ENCODE assay signal across 8 mouse cellular contexts in genomic region chr5:113226632-113227102, GRCm38 (mm10). TPM values are rescaled to one million over a fixed set of nuclear protein-coding genes. Genes with fewer than 3 reads are reported as not detected.
DNase-seq lines count a peak whose midpoint lies in the region; ATAC-seq and TF ChIP-seq lines count a peak whose summit lies in the region.

Gene Tmem211, plus strand, starts transcription at chr5:113226909.

- H3K4me3 ChIP-seq in cerebellum, adult 2 months (replicated peaks; ENCODE audit: insufficient read depth, low read depth, low read length), result peak within 1 kb of the TSS; percentile 48
- no peak within 1 kb of the TSS; the same call in 1 of the 2 replicates for H3K4me3 ChIP-seq in layer of hippocampus, adult 2 months
- peak within 1 kb of the TSS; percentile 15; the same call in 1 of the 2 replicates for H3K4me3 ChIP-seq in neural tube, embryonic 13.5 days

- H3K4me1 ChIP-seq in cerebellum, adult 2 months (ENCODE audit: control insufficient read depth, insufficient read depth, low read length), result no peaks in the 10 kb centered on the region
- H3K4me1 ChIP-seq in neural tube, embryonic 13.5 days (replicated peaks), result peaks cover 20% of the 10 kb centered on the region

- H3K27ac ChIP-seq in cerebellum, adult 2 months (ENCODE audit: insufficient read depth, low read length), result no peak within 1 kb of the TSS
- H3K27ac ChIP-seq in layer of hippocampus, adult 2 months, result peak within 1 kb of the TSS; percentile 40; the same call in 1 of the 2 replicates
- peak within 1 kb of the TSS; percentile 43 for H3K27ac ChIP-seq in neural tube, embryonic 13.5 days (replicated peaks)

- ATAC-seq in neural tube, embryonic 13.5 days (ENCODE audit: low read depth), result peak; percentile 81

- H3K4me2 ChIP-seq in neural tube, embryonic 13.5 days, result peak within 1 kb of the TSS; percentile 47

- TF ChIP-seq POLR2A in cerebellum, adult 2 months (IDR thresholded peaks at IDR 0.05; ENCODE audit: borderline replicate concordance, insufficient read depth, low read length), result no peak

- no peaks in the 10 kb centered on the region for H3K9me3 ChIP-seq in neural tube, embryonic 13.5 days

- peak; percentile 95 for DNase-seq in MN1 (ENCODE audit: low spot score)
- DNase-seq in cerebellum, adult 2 months, result peak; percentile 74 to 85
- peak; percentile 92 for DNase-seq in forelimb bud, embryonic 11.5 days (ENCODE audit: low read depth, low spot score)
- peak; percentile 91 for DNase-seq in heart, postnatal 4 days
- DNase-seq in layer of hippocampus, adult 2 months (ENCODE audit: low spot score in 2 of 2), result peak; percentile 76 to 90
- DNase-seq in lung, adult 18-20 months, result peak; percentile 76 to 85
- peak; percentile 94 for DNase-seq in testis, postnatal 10 days (ENCODE audit: low spot score)

- no peaks in the 10 kb centered on the region for H3K36me3 ChIP-seq in neural tube, embryonic 13.5 days

- peak within 1 kb of the TSS; percentile 57 for H3K9ac ChIP-seq in neural tube, embryonic 13.5 days

- peak; percentile 95 for TF ChIP-seq CTCF in cerebellum, adult 2 months (IDR thresholded peaks at IDR 0.05; ENCODE audit: borderline replicate concordance, insufficient read depth, low read depth, low read length)
- peak; percentile 94 for TF ChIP-seq CTCF in layer of hippocampus, adult 2 months (conservative IDR thresholded peaks at IDR 0.05)

- WGBS in cerebellum, adult 2 months, result 1% methylated on average over 13 of the region's 13 CpGs
- WGBS in neural tube, embryonic 13.5 days, result under 1% methylated on average over 13 of the region's 13 CpGs

- no peaks in the 10 kb centered on the region for H3K27me3 ChIP-seq in cerebellum, adult 2 months (ENCODE audit: control insufficient read depth, insufficient read depth, low read length)
- no peaks in the 10 kb centered on the region for H3K27me3 ChIP-seq in neural tube, embryonic 13.5 days

RNA-seq across cellular contexts. Expression of gene Tmem211, which starts in this region (rescaled TPM):
- polyA plus RNA-seq in cerebellum, adult 2 months (2012; rRNA removed), result 0.10 and 0.18 TPM in 2 replicates
- total RNA-seq in heart, postnatal 4 days (2021), result not detected
- not detected for total RNA-seq in layer of hippocampus, adult 2 months (2021)
- 0.14 TPM in 1 of 2 replicates, not detected in the other for polyA plus RNA-seq in neural tube, embryonic 13.5 days (2015; fragmentation: Nextera tagmentation; extraction: Ambion mirVana)

Comparison
In these comparisons a context has a peak if more than half of its experiments do, and no peak if none do; other contexts are left out.
1. Peak in DNase-seq and H3K4me3 ChIP-seq in cerebellum, adult 2 months; RNA of the gene not detected or under 1 TPM.
2. Peak in DNase-seq in heart, postnatal 4 days; RNA of the gene not detected or under 1 TPM.
3. Peak in DNase-seq and H3K27ac ChIP-seq in layer of hippocampus, adult 2 months; RNA of the gene not detected or under 1 TPM.
4. Peak in ATAC-seq, H3K4me3 ChIP-seq, H3K27ac ChIP-seq, H3K9ac ChIP-seq and H3K4me2 ChIP-seq in neural tube, embryonic 13.5 days; RNA of the gene not detected or under 1 TPM.